Mouse (Mus musculus): ENCODE data around the gene Cdk4. TPM values are rescaled to one million over a fixed set of nuclear protein-coding genes. Genes with fewer than 3 reads are reported as not detected.
"Not testable (repeated sequence)": the region's sequence is repeated elsewhere in the genome, so short reads cannot be mapped to it uniquely, and the experiment has no call there.

Gene Cdk4
- total RNA-seq, 2 experiments from 2014 or later, result 83.9 to 91.1 TPM

DNA sequence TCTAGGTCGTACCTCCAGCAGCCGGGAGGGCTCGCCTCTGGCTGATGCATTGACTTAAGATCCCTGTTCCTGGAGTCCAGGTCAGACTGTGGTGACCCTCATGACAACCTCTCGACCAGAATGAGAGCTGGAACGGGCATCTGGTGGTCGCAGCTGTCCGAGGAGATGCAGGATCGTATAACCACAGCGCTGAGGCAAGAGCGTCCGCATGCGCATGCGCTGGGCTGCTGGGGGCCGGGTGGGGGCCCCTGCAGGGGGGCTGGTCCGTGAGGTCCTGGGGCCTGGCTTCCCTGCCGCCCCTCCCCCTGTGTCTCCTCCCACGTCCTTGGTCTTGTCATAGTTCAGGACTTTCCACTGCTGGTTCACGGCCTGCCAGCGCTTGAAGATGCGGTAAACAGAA, 6.8 kb upstream of the Cdk4 start:
- DNase-seq (ENCODE audit: low spot score in 2 of 2), result no peak

DNA sequence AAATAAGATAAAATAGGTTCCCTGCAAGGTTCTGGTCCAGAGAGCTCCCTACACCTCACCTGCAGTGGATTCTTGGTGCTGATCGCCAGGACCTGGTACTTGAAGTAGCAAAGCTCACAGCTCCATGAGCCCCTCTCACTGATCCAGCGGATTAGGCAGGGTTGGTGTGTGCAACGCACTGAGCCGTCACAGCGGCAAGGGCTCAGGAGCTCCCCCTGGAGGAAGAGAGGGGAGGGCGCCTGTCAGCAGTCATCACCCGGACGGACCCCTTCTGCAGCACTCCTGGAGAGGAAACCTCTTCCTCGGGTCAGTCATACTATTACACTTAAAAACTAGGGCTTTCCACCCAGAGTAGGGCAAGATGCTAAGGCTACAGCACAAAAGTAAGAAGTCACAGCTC, 5.2 kb upstream of the Cdk4 start:
- DNase-seq (ENCODE audit: low spot score in 2 of 2), result peak; percentile 76 to 83

DNA sequence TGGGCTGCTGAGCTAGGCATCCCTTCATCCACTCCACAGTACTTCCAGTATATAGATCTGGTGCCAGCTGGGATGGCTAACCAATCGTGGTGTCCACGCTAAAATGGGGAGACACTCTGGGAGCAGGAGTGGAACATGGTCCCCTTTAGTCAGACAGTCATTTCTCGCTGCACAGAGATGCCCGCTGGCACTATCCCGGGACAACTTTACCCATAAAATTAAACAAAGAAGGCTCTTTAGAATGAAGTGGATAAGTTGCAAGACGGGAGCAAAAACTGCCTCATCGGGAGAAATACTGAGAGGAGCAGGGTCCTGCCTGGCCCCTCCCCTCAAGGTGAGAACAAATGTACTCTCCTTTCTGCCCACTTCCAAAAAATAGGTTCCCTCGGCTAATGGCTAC, 4.6 kb upstream of the Cdk4 start:
- no peak for DNase-seq (ENCODE audit: low spot score in 2 of 2)

DNA sequence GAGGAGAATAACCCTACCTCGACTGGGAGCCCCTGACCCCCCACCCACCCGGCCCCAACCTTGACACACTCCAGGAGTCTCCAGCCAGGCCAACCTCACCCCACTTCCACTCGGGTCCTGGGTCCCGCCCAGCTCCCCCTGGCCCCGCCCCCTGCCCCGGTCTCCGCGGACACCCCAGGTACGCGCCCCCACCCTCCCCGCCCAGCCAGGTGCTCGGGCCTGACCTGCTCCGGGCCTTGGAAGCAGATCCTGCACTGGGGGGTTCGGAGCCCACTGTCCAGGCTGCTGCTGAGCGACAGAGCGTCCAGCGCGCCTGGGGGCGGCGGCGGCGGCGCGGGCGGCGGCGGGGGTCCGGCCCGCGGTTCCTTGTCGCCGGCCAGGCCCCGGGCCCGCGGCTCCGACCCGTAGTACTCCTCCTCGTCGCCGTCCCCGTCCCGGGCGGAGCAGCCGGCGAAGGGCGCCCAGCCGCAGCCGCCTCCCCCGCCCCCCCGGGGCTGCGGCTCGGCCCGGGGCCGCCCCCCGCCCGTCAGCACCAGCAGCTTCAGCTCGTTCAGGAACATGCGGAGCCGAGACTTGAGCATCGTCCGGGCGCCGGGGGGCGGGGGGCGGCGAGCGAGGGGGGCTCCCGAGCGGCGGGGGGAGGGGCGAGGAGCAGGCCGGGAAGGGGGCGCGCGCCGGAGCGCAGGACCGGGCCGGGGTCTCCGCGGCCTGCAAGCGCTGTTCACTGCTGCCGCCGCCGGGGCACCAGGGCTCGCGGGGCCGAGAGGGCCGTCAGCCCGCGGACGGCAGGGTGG, 4.0 kb upstream of the Cdk4 start:
- DNase-seq (ENCODE audit: low spot score in 2 of 2), result no peak

DNA sequence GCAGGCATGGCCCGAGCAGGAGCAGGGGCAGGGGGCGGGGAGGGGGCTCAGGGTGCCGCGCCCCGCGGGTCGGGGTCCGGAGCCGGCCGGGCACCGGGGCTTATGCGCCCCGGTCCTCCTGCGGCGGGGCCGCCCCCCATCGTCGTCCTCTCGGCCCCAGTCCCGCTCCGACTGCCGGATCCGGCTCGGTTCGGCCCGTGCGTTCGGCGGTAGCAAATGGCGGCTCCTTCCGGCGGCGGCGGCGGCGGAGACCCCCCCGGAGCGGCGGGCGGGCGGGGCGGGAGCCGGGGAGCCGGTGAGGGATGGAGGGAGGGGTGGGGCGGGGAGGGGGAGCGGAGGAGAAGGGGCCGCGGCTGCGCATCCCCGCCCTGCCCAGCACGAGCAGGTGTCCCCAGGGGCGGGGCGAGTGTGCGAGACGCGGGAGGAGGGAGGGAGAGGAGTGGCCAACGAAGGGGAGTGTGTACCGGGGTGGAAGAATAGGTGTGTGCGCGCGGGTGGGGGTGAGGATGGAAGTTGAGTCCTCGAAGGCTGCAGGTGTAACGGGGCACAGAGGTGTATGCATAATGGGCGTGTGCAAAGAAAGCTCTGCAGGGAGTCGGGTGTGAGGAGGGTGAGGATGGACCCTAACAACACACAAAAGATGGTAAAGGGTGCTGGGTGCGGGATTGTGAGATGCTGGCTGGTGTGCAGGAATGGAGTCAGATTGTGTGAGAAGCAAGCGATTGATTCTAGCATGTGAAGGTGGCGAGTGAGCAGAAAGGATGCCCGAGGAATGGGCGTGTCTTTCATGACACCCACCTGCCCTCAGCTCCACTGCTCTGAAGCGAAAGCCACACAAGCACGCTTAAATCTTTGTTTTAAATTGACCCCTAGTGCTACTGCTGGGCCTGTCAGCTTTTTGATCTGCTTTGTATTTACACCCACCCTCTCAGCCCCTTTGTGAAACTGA, 3.1 kb upstream of the Cdk4 start, which contains the start of gene March9:
Gene March9, minus strand, starts transcription at position 217 of the 949 bp plus-strand sequence.
- peak in 1 of 2 experiments; percentile 75 for DNase-seq (ENCODE audit: low spot score in 2 of 2)

DNA sequence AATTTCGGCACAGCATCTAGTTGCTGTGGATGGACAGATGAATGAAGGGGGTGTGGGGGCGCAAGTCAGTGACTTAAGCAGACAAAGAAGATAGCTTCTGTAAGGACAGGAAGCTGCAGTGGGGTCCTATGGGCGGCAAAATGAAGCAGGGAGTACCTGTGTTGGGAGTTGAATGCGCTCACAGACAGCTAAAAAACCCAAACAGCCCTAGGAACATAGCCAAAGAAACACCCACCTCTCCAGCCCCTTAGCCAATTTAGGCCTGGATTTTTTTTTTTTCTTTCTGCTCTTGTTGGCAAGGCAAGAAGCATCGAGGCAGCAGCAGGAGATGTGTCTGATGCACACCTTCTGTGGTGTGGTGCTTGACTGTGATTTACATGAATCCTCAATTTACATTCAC, 2.2 kb upstream of the Cdk4 start:
- DNase-seq (ENCODE audit: low spot score in 2 of 2), result no peak

DNA sequence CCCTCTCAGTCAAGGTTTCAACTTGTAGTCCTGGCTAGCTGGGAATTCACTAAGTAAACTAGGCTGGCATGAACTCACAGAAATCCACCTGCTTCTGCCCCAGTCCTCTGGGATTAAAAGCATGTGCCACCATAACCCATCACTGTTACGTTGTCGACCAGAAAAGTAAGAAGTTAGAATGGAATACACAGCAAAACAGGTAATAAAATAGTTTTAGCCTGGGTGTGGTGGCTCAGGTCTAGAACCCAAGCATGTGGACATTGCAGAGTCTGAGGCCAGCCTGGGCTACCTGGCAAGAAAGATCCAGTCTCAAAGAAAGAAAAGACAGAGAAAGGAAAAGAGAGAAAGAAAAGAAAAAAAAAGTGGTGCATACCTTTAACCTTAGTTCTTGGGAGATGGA, 1.8 kb upstream of the Cdk4 start:
- DNase-seq (ENCODE audit: low spot score in 2 of 2), result no peak

DNA sequence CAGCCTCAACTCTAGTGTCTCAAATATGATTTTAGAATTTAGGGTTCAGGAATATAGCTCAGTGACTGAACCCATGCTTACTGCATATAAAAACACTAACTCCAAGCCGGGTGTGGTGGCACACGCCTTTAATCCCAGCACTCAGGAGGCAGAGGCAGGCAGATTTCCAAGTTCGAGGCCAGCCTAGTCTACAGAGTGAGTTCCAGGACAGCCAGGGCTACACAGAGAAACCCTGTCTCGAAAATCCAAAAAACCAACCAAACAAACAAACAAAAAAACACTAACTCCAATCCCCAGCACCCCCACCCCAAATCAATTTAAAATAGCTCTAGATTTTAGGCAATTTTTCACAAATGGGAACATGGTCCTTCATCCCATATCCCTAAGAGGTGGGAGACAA, 1.2 kb upstream of the Cdk4 start:
- DNase-seq (ENCODE audit: low spot score in 2 of 2), result not testable (repeated sequence)

DNA sequence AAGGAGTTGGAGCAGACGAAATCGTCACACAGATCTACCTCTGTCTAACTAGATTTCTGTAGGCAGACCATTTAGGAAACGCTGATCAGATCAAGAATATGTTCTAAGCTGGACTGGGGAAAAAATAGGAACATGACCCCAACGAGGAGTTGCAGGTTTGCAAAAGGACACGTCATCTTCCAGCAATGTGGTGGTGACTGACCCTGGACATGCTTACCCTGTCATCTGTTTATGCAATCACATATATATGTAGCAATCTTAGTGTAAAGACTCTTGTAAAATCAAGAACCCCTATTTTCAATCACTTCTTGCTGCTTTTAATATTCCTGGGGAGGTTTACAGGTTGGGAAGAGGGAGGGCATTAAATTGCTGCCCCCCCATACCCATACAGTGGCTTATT, 831 bp upstream of the Cdk4 start:
- DNase-seq (ENCODE audit: low spot score in 2 of 2), result no peak

DNA sequence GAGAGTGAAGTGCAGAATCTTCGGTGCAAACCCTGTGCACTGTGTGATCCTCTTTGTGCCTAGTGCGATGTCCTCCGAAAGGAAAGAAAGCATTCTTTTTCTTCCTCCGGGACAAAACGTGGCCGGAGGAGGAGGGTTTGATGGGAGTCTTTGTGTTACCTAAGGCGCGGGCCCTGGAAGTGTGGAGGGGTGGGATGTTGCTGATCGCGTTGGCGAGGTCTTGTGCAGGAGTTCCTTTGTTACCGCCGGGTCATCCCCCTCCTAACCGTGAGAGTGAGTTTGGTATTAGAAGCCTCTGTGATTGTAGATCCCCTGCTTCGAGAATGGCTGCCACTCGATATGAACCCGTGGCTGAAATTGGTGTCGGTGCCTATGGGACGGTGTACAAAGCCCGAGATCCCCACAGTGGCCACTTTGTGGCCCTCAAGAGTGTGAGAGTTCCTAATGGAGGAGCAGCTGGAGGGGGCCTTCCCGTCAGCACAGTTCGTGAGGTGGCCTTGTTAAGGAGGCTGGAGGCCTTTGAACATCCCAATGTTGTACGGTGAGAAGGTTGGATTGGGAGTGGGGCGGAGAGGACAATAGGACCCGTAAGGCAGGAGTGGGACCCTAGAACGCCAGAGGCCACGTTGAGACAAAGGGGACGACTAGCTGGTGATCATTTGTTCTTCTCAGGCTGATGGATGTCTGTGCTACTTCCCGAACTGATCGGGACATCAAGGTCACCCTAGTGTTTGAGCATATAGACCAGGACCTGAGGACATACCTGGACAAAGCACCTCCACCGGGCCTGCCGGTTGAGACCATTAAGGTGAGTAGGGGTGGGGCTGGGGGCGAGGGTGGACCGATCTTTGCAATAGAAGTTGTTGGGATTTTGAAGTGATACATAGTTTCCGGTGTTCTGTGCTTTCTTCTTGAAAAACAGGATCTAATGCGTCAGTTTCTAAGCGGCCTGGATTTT, 858 bp downstream of the Cdk4 start:
- DNase-seq (ENCODE audit: low spot score in 2 of 2), result no peak

DNA sequence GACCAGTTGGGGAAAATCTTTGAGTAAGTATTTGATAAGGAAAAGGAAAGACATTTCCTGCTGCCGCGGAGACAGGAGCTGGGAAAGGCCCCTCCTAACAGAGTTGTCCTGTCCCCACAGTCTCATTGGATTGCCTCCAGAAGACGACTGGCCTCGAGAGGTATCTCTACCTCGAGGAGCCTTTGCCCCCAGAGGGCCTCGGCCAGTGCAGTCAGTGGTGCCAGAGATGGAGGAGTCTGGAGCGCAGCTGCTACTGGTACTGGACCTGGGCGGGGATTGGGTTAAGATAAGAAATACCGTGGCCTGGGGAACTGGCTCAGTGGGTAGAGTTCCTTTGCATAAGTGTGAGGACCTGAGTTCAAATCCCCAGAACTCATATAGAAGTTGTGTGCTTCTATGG, 2.6 kb downstream of the Cdk4 start:
- DNase-seq (ENCODE audit: low spot score in 2 of 2), result no peak

DNA sequence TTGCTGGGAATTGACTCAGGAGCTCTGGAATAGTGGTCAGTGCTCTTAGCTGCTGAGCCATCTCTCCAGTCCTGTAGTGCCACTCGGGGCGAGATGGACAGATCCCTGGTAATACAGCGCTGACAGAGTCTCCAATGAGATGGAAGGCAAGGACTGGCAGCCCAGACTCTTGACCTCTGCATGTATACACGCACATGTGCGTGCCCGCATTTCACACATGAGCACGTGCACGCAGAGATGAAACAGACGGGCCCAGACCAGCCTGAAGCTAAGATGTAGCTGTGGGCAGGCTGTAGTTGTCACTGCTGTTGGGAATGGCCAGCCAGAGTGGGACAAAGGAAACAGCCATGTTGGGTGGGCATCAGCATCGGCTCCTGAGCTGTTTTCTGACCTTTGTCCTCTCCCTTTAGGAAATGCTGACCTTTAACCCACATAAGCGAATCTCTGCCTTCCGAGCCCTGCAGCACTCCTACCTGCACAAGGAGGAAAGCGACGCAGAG, 3.2 kb downstream of the Cdk4 start:
- DNase-seq (ENCODE audit: low spot score in 2 of 2), result no peak

DNA sequence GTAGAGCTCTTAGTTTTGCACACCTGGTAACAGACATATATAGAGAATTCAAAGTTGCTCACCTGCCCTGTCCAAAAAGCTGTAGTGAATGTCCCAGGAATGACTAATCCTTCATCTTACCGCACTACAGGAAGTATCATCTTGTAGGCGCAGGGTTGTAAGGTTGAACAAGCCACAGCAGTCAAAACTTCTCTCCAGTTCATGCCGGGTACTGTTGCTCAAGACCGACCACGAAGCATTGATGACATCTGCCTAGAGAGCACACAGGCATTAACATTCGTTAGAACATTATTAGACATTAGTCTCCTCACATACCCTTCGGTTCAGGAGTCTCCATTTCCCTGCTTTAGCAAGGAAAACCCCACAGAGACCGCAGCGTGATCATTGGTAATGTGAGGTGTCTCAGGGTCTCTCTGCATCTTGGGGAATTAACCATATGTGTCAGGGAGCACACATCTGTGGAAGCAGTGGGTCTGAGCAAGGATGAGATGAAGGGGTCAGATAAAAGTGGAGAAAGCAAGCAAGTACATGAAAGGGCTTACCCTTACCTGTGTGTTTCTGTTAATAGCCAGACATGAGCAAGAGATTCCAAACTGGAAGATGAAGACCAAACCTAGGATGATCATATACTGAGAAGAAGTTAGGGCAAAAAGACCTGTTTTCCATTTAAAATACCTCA, 5.2 kb downstream of the Cdk4 start:
- DNase-seq (ENCODE audit: low spot score in 2 of 2), result no peak

DNA sequence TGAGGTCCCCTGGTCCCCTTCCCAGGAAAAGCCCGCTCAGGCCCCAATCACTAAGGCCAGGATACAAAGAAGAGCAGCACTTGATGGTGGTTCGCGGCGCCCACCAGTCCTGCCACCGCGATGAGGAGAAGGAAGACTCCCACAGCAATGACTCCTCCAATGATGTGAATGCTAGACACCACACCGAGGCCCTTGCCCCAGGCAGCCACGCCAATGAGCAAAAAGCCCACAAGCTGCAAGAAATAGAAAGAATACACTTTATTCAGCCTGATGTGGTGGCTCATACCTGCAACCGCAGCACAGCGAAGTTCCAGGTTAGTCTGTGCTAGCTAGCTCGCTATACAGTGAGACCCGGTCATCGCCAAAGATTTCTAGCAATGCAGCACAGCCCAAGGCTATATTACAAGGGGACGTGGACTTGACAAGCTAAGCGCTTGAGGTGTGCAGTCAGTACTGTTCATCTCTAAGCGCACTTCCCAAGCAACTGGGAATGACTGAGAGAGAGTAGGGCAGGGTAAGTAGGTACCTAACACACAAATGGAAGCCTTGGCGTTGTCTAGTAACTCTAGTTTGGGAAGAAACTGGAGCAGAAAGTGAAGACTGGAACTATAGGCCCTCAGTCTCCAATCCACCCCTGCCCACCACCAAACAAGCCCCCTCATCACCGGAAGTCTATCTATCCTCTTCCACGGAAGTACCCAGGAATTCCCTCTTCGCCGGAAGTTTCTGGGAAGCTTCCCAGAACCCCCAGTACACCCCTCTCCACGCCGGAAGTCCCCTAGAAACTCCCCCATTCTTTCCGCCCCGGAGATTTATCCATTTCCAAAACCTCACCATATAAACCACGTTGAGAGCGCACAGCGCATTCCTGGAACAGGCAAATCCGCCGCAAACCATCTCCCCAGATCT, 6.2 kb downstream of the Cdk4 start:
- no peak for DNase-seq (ENCODE audit: low spot score in 2 of 2)

DNA sequence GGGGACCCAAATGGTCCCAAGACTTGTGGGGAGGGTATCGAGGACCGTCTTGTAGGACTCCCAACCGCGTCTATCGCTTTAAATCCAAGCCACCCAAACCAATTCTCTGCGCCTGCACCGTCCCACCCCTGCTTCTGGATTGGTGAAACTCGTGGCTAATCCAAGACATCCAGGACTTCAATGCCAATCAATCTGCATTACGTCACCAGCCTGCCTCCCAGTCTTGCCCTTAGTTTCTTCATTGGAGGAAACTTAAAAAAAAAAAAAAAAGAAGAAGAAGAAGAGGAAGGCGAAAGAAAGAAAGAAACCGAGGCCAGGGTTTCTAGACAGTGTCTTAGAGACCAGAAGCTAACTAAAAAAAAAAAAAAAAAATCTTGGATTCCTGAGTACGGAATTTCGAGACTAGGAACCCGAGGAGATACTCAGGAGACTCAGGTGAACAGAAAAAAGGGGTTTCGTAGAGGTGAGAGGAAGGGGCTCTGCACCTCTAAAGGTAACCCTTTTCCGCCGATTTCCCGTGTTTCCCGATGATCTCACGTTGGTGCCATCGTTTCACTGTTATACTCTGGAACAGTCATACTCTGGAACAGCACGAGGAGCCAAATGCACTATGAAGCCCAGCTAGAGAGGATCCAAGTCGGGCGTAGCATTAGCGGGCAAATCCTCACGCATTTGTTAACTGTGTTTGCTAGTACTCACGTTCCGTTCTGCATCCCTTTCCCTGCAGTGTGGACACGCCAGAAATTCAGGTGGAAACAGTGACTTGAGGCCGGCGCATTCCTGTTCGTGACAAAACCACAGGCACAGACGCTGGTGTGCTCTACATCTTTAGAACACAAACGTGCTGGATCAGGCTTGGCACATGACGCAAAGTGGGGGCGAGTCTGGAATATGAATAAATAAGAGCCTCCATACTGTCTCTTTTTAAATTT, 7.1 kb downstream of the Cdk4 start, which contains the start of gene Tspan31:
Gene Tspan31, minus strand, starts transcription at position 75 of the 932 bp plus-strand sequence.
- peak; percentile 91 to 97 for DNase-seq (ENCODE audit: low spot score in 2 of 2)

DNA sequence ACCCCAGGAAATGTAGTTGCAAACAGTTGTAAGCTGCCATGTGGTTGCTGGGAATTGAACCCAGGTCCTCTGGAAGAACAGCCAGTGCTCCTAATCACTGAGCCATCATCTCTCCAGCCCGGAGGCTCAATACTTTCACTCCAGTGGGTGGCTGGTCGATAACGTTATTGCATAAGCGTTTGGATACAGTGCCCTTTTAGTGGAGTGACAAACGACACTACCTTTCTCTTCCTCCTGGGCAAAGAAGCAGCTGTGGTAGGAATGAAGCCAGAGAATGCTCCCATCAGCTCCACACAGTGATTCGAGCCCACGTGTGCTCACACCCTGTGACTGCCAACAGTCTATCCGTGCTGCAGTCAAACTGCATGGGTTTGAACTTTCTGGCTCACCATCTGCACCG, 7.9 kb downstream of the Cdk4 start:
- no peak for DNase-seq (ENCODE audit: low spot score in 2 of 2)

DNA sequence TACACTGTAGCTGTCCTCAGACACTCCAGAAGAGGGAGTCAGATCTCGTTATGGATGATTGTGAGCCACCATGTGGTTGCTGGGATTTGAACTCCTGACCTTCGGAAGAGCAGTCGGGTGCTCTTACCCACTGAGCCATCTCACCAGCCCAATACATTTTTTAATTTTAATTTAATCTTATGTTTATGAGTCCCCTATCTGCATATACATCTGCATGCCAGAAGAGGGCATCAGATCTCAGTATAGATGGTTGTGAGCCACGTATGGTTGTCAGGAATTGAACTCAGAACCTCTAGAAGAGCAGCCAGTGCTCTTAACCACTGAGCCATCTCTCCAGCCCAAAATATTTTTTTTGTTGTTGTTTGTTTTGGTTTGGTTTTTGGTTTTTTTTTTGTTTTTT, 8.9 kb downstream of the Cdk4 start:
- not testable (repeated sequence) for DNase-seq (ENCODE audit: low spot score in 2 of 2)

DNA sequence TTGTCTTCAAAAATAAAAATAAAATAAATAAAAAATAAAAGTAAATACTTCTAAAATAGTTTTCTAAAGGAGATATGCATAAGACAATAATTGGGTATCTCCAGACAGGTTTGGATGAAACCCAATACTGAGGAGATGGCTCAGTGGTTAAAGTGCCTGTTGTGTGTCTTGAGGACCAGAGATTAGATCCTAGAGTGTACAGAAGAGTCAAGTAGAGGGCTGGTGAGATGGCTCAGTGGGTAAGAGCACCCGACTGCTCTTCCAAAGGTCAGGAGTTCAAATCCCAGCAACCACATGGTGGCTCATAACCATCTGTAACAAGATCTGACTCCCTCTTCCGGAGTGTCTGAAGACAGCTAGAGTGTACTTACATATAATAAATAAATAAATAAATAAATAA, 9.6 kb downstream of the Cdk4 start:
- DNase-seq (ENCODE audit: low spot score in 2 of 2), result not testable (repeated sequence)
